Mouse (Mus musculus): ENCODE measurements around the gene Pik3ip1.

Gene Pik3ip1

DNA sequence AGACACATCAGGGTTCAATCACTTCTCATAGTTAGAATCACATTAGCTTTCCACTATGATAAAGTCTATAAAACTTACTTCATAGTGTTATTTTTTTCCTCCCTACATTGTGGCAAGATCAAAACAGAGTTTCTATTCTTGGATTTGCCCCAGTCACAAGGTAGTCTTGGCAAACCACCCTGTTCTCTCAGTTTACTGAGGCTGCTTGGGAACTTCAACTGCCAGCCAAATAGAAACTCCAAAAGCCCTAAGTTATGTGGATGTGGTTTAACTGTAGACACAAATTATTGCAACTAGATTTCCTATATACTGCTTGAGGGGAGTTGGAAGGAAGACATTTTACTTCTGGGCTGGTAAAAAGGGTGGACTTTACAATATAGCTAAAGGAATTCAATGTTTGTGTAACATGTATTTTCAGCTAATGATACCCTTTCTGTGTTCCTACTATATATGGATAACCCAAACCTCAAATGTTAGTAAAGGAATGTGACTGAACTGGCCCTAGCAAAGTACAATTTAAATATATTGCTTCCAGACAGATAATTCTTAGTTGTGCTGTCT, at the start of gene Pik3ip1:
Pik3ip1 (plus strand) TSS at position 511 of the 561 bp plus-strand sequence.
- DNase-seq (ENCODE audit: low spot score) = no peak

DNA sequence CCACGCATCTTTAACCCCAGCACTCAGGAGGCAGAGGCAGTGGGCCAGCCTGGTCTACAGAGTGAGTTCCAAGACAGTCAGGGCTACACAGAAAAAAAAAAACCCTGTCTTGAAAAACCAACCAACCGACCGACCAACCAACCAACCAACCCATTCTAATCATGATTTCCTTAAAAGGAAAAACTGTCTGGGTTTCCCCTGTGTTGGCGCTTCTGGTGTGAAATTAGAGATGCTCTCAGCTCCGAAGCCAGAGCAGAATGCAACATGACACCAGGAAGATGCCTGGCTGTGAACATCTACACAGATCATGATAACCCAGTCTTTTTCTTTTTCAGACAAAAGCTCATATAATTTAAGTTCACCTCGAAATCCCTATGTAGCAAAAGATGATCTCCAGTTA, 47.3 kb upstream of the Pik3ip1 start:
- DNase-seq (ENCODE audit: low spot score) = no peak

DNA sequence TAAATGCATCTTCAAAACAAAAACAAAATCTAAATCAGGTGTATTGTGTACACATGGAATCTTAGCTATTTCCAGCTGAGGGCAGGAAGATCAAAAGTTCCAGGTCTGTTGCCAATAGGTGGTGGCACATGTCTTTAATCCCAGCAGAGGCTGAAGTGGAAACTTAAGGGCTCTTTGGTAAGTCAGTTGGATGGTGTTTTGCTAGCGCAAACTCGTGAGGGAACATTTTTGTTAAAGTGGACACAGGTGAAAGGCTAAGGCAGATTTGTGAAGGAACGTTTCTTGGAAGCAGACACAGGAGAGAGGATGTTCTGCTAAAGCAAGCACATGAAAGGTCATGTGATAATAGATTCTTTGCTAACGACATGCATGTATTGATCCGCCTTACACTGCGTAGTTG, 46.6 kb upstream of the Pik3ip1 start:
- DNase-seq (ENCODE audit: low spot score) = no peak

DNA sequence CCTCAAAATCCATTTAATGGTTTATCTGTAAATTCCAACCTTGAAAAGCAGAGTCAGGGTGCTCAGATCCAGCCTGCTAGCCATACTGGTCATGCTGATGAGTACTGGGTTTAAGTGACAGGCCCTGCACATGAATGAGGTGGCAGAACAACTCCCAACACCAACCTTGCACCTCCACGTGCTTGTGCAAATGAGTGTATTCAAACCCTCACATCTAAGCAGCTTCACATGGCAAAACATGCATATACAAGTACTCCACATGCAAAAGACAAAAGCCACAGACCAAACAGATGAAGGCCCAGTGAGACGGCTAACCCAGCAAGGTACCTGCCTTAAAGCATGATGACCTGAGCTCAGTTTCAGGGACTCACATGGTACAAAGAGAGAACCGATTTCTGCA, 44.3 kb upstream of the Pik3ip1 start:
- DNase-seq (ENCODE audit: low spot score) = no peak

DNA sequence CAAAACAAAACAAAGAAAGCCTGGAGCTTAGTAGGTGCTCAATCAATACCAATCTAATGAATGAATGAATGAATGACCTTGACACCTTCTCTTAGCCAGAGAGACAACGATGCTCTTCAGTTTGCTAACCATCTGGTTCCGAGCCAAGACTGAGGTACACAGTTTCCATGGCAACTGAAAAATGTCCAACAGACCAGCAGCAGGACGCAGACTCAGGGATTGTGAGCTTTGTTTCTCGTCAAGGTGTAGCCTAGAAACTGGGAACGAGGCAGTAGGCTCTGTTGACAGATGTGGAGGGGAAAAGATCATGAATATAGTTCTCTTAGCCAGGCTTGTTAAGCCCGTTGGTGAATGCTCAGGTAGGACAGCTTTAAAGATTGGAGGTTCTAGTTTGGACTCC, 43.1 kb upstream of the Pik3ip1 start:
- no peak for DNase-seq (ENCODE audit: low spot score)

DNA sequence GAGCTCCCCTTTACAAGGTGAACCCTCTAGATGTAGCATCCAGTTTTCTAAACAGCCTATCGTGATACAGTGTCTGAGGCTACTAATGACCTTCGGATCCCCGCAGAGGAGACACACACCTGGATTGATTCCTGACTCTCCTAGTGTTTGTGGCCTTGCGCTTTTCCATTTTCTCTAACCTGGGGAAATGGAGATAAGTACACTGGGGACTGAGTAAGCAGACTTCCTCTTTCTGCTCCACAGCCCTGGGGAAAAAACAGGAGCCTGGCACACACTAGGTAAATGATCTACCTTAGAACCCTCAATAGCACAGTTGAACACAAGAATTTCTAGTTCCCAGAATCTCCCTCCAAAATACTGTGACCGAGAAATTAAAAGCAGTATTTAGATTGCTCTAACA, 42.3 kb upstream of the Pik3ip1 start:
- no peak for DNase-seq (ENCODE audit: low spot score)

DNA sequence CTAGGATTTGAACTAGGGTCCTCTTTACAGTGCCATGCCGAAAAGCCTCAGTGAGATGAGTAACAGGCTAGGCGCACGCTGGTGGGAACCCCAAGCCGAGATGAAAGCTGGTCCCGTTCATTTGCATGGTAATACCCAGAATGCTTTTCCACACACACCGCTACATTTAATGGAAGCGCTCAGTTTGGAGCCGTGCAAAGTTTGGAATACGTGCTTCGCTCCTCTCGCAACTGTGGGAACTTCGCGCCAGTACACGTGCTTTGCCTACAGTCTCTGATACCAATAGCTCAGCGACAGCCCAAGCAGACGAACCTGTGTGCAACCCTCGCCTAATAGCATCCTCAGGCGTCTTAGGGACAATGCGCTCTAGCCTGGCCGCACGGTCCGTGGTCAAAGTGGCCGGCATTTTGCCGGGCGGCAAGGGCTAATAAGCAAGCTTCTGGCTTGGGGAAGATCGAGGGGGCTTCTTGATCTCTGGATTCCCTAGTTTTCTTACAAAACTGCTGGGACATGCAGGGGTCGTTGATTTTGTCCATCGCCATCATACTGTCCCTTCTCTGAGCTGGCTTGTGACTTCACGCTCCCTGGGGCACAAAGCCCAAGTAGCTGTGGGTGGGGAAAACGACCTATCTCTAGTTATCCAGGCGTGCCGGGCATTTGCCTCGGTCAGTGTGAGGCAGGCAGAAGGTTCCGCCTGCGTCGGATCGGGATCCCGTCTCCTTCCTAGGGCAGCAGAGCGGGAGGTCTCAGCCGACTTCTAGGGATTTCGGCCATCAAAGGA, 41.5 kb upstream of the Pik3ip1 start, which contains the start of gene Patz1:
Patz1 (plus strand) TSS at position 354 of the 781 bp plus-strand sequence.
- DNase-seq (ENCODE audit: low spot score) = peak; percentile 56

DNA sequence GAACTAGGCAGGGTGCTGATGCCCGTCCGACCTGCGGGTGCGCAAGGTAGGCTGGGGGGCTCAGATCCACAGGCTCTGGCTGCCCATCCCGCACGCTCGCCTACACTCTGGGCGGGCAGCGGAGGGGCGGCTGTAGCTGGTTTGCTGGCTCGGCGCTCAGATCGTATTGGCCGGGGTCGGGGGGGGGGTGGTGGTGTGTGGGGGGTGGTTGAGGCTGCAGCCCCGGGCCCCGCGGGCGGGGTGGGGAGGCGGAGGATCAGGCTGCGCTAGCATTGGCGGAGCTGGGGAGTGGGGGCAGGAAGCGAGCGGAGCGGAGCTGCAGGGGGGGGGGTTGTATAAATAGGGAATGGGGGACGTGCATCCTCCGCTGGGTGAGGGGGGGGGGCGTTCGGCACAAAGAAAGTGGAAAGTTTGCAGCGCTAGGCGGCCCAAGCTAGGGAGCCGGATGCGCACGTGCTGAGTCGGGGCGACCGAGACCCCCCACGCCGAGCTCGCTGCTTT, 40.8 kb upstream of the Pik3ip1 start:
- DNase-seq (ENCODE audit: low spot score) = no peak

DNA sequence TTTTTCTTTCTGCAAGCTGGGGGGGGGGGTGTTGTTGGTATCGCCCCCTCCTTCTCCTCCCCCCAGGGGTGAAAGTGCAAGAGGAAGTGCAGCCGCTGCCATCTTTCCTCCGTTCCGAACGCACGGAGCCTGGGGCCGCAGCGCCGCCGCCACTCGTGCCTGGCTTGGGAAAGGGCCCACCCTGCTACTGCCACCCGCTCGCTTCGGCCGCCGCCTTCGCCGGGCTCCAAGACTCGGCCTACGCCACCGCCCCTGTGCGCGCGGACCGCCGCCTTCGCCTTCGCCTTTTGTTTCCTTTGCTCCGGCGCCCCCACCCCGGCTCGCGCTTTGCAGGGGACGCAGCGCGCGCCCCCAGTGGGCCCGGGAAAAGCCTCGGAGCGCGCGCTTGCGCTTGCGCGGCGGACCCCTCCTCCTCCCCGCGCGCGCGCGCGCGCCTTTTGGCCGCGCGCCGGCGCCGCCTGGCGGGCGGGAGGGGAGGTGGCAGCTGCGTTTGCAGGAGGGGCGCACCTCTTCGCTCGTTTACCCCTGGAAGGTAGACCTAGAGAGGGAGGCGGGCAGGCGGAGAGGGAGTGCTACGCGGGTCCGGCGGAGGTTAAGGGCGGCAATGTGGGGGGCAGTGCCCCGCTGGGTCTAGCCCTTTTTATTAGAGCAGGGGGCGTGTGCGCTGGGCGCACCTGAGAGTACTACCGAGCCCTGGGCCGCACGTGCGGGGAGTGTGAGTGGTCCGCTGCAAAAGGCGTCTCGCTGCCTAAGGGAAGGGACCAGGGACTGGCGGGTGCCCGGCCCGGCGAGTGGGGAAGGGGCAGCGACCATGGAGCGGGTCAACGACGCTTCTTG, 40.2 kb upstream of the Pik3ip1 start:
- peak; percentile 83 for DNase-seq (ENCODE audit: low spot score)

DNA sequence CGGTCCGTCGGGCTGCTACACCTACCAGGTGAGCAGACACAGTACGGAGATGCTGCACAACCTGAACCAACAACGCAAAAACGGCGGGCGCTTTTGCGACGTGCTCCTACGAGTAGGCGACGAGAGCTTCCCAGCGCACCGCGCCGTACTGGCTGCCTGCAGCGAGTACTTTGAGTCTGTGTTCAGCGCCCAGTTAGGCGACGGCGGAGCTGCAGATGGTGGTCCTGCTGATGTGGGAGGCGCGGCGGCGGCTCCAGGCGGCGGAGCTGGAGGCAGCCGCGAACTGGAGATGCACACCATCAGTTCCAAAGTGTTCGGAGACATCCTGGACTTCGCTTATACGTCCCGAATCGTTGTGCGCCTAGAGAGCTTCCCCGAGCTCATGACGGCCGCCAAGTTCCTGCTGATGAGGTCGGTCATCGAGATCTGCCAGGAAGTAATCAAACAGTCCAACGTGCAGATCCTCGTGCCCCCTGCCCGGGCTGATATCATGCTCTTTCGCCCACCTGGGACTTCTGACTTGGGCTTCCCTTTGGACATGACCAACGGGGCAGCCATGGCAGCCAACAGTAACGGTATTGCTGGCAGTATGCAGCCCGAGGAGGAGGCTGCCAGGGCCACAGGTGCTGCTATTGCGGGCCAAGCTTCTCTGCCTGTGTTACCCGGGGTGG, 39.4 kb upstream of the Pik3ip1 start:
- DNase-seq (ENCODE audit: low spot score) = peak; percentile 31

DNA sequence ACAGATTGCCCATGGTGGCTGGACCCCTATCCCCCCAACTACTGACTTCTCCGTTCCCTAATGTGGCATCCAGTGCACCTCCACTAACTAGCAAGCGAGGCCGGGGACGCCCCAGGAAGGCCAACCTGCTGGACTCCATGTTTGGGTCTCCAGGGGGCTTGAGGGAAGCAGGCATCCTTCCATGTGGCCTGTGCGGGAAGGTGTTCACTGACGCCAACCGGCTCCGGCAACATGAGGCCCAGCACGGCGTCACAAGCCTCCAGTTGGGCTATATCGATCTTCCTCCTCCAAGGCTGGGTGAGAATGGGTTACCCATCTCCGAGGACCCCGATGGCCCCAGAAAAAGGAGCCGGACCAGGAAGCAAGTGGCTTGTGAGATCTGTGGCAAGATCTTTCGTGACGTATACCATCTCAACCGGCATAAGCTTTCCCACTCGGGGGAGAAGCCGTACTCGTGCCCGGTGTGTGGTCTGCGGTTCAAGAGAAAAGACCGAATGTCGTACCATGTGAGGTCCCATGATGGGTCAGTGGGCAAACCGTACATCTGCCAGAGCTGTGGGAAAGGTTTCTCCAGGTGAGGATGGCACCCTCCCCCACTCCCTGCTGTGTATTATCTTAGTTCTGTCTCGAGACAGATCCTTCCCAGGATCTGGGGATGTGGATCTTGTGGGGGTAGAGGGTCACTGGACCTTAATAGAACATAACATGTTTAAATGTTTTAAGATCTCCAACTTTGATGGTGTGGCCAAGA, 38.7 kb upstream of the Pik3ip1 start:
- peak; percentile 21 for DNase-seq (ENCODE audit: low spot score)

DNA sequence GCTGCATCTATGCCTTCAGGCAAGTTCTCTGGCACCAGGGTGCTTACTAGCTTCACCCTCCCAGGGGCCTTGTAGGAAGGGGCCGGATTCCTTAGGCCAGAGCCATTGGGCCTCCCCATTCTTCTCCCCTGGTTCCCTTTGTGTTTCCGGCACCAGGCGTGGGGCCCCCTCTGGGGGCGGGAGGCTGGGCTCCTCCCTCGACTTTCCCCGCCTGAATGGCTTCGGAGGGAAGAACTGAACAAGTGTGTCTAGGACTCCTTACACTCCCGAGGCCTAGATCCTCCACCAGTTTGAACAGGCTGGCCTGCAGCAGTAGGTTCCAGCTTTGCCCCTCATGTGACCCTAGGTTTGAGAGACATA, 38.2 kb upstream of the Pik3ip1 start:
- peak; percentile 66 for DNase-seq (ENCODE audit: low spot score)

DNA sequence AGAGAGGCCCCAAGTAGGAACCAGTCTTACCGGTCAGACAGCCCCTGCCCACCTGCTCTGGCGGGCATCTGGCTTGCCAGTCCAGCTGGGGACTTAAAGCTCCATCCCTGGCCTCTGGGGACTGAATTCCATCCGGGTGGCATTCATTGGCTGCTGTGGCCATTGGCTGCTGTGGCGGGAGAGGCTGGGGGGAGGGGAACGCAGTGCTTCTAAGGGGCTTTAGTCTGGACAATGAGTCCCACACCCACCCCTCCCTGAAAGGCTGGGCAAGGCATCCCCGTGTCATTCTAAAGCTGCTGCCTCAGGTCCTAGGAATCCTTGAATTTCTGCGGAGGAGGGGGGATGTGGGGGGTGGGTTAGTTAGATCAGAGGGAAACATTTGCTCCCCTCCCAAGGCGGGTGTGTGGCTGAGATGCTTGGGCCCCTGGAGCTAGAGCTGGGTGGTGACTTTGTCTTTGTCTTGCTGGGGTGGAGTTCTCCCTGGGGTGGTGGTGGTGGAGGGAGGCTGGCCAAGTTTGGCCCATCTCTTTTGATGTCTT, 37.4 kb upstream of the Pik3ip1 start:
- no peak for DNase-seq (ENCODE audit: low spot score)

DNA sequence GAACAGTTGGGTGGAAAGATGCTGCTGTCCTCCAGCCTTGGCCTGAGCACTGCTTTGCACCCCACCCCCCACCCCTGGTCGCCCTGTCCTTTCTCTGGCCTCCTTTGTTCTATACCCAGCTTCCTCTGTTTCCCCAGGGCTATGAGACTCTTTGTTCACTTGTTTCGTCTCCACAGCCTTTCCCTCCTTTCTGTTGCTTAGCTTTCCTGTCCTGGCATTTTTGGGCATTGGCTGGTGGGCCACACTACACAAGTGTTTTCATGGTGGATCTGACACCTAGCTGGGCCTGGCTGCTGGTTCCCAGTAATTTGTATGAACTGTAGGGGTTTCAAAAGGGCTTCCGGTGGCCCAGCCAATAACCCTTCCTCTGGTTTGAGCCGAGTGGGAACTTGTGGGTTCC, 36.8 kb upstream of the Pik3ip1 start:
- no peak for DNase-seq (ENCODE audit: low spot score)

DNA sequence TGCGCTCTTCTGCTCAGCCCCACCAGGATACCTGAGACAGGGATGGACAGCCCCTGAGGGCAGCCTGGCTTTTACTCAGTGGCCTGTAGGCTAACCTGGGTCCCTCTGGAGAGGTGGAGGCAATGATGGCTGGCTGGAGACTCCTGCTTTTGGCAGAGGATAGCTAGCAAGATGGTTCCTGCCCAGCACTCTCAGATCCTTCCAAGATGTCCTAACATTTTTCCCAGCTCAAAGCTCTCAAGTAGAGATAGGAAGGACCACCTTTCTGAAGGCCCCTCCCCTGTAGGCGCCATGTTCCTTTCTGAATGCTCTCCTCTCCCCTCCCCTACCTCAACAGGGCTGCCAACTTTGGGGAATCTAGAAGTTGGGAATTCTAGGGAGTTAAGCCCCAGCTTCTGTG, 35.6 kb upstream of the Pik3ip1 start:
- no peak for DNase-seq (ENCODE audit: low spot score)

DNA sequence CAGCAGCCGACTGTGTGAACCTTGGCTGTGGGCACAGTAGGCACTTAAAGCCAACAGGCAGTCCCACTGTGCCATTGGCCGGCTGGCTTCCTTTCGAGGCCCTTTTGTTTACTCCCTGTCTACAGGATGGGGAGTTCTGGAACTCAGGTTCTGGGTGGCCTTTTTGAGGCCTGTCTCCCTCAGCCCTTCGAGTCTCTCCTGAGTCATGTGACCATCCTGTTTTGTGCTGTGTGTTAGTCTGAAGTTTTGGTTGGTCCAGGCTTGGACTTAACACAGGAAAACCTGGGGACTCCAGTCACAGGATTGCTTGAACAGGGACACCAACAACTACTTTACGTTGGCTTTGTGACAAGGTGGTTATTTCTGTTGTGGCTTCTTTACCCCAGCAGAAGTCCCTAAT, 34.1 kb upstream of the Pik3ip1 start:
- DNase-seq (ENCODE audit: low spot score) = no peak

DNA sequence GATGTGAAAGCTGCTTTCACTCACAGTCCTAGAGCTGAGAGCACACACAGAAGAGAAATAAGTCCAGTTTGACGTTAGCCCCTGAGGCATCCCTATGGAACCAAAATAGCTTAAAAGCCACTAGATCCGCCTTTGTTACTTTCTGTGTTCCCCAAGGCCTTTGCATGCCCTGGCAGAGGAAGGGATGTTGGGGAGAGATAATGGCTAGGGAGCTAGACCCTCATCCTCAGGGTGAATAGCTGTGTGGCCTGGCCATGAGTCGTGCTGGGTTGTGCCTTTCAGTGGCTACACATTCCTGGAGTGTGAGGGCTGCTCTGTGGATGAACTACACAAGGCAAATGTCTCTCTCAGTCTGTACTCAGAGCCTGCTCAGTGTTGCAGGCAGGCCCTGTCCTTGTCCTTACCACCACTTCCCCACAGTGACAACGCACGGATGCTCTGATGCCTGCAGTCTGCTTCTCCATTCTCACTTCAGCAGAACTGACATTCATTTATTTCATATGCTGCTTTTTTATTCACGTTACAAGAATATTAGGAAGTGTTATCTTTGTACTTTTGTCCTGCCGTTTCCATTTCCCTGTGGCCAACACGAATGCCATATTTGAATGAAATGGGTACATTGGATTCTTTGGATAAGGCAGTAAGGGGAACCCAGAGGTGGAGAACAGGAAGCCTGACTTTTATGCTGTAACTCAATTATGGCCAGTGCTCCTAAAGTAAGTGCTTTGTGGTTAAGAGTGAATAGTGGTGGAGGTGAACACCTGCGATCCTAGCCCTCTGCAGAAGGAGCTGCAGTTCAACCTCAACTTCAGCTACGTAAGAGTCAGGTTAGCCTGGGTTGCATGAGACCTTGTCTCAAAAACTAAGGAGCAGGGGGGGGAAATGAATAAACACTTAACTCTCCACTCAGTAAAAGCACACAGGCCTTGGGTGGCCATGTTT, 32.1 kb upstream of the Pik3ip1 start:
- DNase-seq (ENCODE audit: low spot score) = no peak

DNA sequence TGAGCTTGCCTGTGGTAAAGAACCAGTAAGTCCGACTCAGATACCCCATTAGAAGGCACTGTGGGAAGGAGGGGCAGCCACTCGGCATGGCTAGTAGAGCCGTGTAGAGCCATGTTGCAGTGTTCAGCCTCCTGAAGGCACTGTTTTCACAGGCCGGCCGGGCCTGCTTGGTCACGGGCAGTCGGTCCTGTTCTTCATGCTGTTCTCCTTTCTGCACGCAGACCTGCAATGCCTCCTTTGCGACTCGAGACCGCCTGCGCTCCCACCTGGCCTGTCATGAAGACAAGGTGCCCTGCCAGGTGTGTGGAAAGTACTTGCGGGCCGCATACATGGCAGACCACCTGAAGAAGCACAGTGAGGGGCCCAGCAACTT, 31.4 kb upstream of the Pik3ip1 start:
- DNase-seq (ENCODE audit: low spot score) = no peak

DNA sequence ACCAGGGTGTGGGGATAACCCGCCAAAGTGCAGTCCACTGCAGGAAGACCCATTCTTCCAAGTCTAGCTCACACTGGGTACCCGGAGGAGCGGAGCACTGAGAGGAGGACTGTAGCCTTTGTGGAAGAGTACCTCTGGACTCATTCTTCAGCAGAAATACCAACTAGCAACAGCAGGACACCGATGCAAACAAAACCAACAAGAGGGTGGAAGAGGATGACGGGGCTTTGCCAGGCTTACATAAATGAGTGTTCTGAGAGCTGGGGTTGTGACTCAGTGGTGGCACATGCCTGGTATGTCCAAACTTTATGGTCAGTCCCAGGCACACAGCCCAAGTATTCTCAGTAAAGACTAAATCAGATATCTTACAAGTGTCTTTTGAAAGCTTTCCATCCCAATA, 29.1 kb upstream of the Pik3ip1 start:
- no peak for DNase-seq (ENCODE audit: low spot score)

DNA sequence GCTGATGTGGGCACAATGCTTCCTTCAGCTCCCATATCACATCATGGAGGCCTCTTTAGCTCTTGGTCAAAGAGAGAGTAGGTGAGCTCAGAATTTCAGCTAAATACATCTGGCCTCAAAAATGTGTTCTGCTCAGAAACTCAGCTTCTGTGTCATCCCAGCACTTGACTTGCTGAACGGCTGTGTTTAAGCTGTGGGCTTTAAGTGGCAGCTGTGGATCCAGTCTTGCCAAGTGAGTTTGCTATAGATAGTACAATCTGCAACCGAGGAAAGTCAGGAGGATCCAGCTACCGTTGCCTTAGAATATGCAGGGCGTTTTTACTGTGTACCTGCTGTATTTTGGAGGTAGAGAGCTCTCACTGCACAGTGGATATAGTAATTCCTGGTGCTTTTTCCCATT, 27.8 kb upstream of the Pik3ip1 start:
- no peak for DNase-seq (ENCODE audit: low spot score)
